Comparison of ENCODE assay signal across 21 mouse cellular contexts in genomic region chr11:53337684-53338083, GRCm38 (mm10). TPM values are rescaled to one million over a fixed set of nuclear protein-coding genes. Genes with fewer than 3 reads are reported as not detected.
DNase-seq lines count a peak whose midpoint lies in the region; ATAC-seq lines count a peak whose summit lies in the region.
"Had no signal": no experiment of that assay in that cellular context is flagged by ENCODE, and none has a peak within 500 bp of the region (broad histone marks: within the 10 kb centered on the region; RNA-seq: fewer than 3 reads in every experiment).

No protein-coding gene starts in this region.

- H3K36me3 ChIP-seq in midbrain, embryonic 11.5 days (ENCODE audit: control insufficient read depth, insufficient read depth, low read length): no peaks in the 10 kb centered on the region
- peaks cover 7% of the 10 kb centered on the region for H3K36me3 ChIP-seq in midbrain, embryonic 14.5 days (ENCODE audit: control insufficient read depth, insufficient read depth, low read length)
- H3K36me3 ChIP-seq in forebrain, embryonic 11.5 days (ENCODE audit: control insufficient read depth, insufficient read depth, low read length): no peaks in the 10 kb centered on the region

- no peak overlapping the region for H3K27ac ChIP-seq in midbrain, embryonic 11.5 days (ENCODE audit: low read depth, low read length)
- no peak overlapping the region for H3K27ac ChIP-seq in midbrain, embryonic 14.5 days (replicated peaks; ENCODE audit: low read depth, low read length)
- no peak overlapping the region for H3K27ac ChIP-seq in forebrain, embryonic 11.5 days (ENCODE audit: low read depth, low read length)
- H3K27ac ChIP-seq: embryonic facial prominence, embryonic 10.5 days; embryonic facial prominence, embryonic 12.5 days; forebrain, embryonic 12.5 days had no signal

- H3K4me2 ChIP-seq in midbrain, embryonic 11.5 days: no peak overlapping the region
- no peak overlapping the region for H3K4me2 ChIP-seq in midbrain, embryonic 14.5 days (ENCODE audit: low read length)
- no peak overlapping the region for H3K4me2 ChIP-seq in forebrain, embryonic 11.5 days (ENCODE audit: low read depth, low read length, severe bottlenecking)
- H3K4me2 ChIP-seq: embryonic facial prominence, embryonic 12.5 days; forebrain, embryonic 12.5 days had no signal

- H3K9ac ChIP-seq in midbrain, embryonic 11.5 days (ENCODE audit: low read length): no peak overlapping the region
- H3K9ac ChIP-seq in midbrain, embryonic 14.5 days (replicated peaks; ENCODE audit: low read length): no peak overlapping the region
- H3K9ac ChIP-seq in forebrain, embryonic 11.5 days (ENCODE audit: low read length): no peak overlapping the region
- H3K9ac ChIP-seq: embryonic facial prominence, embryonic 12.5 days; forebrain, embryonic 12.5 days had no signal

- no peak overlapping the region for H3K4me3 ChIP-seq in midbrain, embryonic 11.5 days (ENCODE audit: low read depth, low read length)
- no peak overlapping the region for H3K4me3 ChIP-seq in midbrain, embryonic 14.5 days (replicated peaks; ENCODE audit: low read depth, low read length)
- no peak overlapping the region for H3K4me3 ChIP-seq in forebrain, embryonic 11.5 days (ENCODE audit: low read depth, low read length)
- H3K4me3 ChIP-seq: embryonic facial prominence, embryonic 10.5 days; embryonic facial prominence, embryonic 12.5 days; forebrain, embryonic 12.5 days had no signal

- no peaks in the 10 kb centered on the region for H3K9me3 ChIP-seq in midbrain, embryonic 11.5 days (ENCODE audit: control insufficient read depth, low read length)
- H3K9me3 ChIP-seq in midbrain, embryonic 14.5 days (ENCODE audit: control insufficient read depth, low read length): no peaks in the 10 kb centered on the region
- H3K9me3 ChIP-seq in forebrain, embryonic 11.5 days (ENCODE audit: control insufficient read depth, low read length): no peaks in the 10 kb centered on the region
- H3K9me3 ChIP-seq: embryonic facial prominence, embryonic 10.5 days; embryonic facial prominence, embryonic 12.5 days; forebrain, embryonic 12.5 days; G1E had no signal

- WGBS in midbrain, embryonic 11.5 days: 68% methylated on average over 8 of the region's 8 CpGs
- 73% methylated on average over 8 of the region's 8 CpGs for WGBS in midbrain, embryonic 14.5 days
- WGBS in forebrain, embryonic 11.5 days: 66% methylated on average over 8 of the region's 8 CpGs

- DNase-seq in midbrain, embryonic 11.5 days (ENCODE audit: low spot score, missing footprints): peak; percentile 81
- DNase-seq in midbrain, embryonic 14.5 days: no peak
- peak; percentile 86 for DNase-seq in R1 (ENCODE audit: low read depth, low spot score)
- no peak for DNase-seq in forebrain, embryonic 11.5 days (ENCODE audit: low spot score)
- DNase-seq in urinary bladder, adult 18-20 months (ENCODE audit: low spot score in 2 of 2): no peak
- DNase-seq: adrenal gland, adult 8-10 months; adrenal gland, postnatal 14 days; adrenal gland, postnatal 36 days; cerebellum, adult 11-12 months; cerebellum, adult 2 months; cerebellum, adult 9-10 months; cerebellum, postnatal 10 days; cerebellum, postnatal 25 days had no signal

- ATAC-seq in midbrain, embryonic 11.5 days (ENCODE audit: low FRiP score): no peak
- no peak for ATAC-seq in midbrain, embryonic 14.5 days (ENCODE audit: low FRiP score, low TSS enrichment)
- no peak for ATAC-seq in forebrain, embryonic 11.5 days (replicated peaks; ENCODE audit: low FRiP score)
- ATAC-seq: activated CD4-positive, CD25-positive, alpha-beta regulatory T cell, adult 4 months; forebrain, embryonic 14.5 days; forebrain, embryonic 16.5 days; Patski had no signal

- no peaks in the 10 kb centered on the region for H3K27me3 ChIP-seq in midbrain, embryonic 11.5 days (ENCODE audit: control insufficient read depth, insufficient read depth, low read length)
- no peaks in the 10 kb centered on the region for H3K27me3 ChIP-seq in midbrain, embryonic 14.5 days (ENCODE audit: control insufficient read depth, insufficient read depth, low read length)
- H3K27me3 ChIP-seq in forebrain, embryonic 11.5 days (ENCODE audit: control insufficient read depth, insufficient read depth, low read length): no peaks in the 10 kb centered on the region
- H3K27me3 ChIP-seq: embryonic facial prominence, embryonic 12.5 days; forebrain, embryonic 12.5 days; Patski had no signal

- no peaks in the 10 kb centered on the region for H3K4me1 ChIP-seq in midbrain, embryonic 11.5 days (ENCODE audit: control insufficient read depth, insufficient read depth, low read length)
- H3K4me1 ChIP-seq in midbrain, embryonic 14.5 days (ENCODE audit: control insufficient read depth, insufficient read depth, low read length): no peaks in the 10 kb centered on the region
- H3K4me1 ChIP-seq in forebrain, embryonic 11.5 days (replicated peaks; ENCODE audit: control insufficient read depth, insufficient read depth, low read length): no peaks in the 10 kb centered on the region
- H3K4me1 ChIP-seq: embryonic facial prominence, embryonic 12.5 days; forebrain, embryonic 12.5 days had no signal

RNA-seq across cellular contexts. Expression of gene Aff4, which starts 12.9 kb away (rescaled TPM):
- 43.5 and 43.7 TPM in 2 replicates for polyA plus RNA-seq in midbrain, embryonic 11.5 days (2014; fragmentation: Nextera tagmentation; extraction: Ambion mirVana)
- polyA plus RNA-seq in midbrain, embryonic 14.5 days (2014; fragmentation: Nextera tagmentation; extraction: Ambion mirVana): 105 and 107 TPM in 2 replicates
- polyA plus RNA-seq in forebrain, embryonic 11.5 days (2014; fragmentation: Nextera tagmentation; extraction: Ambion mirVana): 46.0 and 49.3 TPM in 2 replicates

RNA-seq across cellular contexts. Expression of gene Zcchc10, which starts 13.2 kb away (rescaled TPM):
- polyA plus RNA-seq in midbrain, embryonic 11.5 days (2014; fragmentation: Nextera tagmentation; extraction: Ambion mirVana): 26.9 and 27.3 TPM in 2 replicates
- polyA plus RNA-seq in midbrain, embryonic 14.5 days (2014; fragmentation: Nextera tagmentation; extraction: Ambion mirVana): 15.1 and 20.3 TPM in 2 replicates
- polyA plus RNA-seq in forebrain, embryonic 11.5 days (2014; fragmentation: Nextera tagmentation; extraction: Ambion mirVana): 24.1 and 25.5 TPM in 2 replicates

RNA-seq across cellular contexts. Expression of gene Hspa4, which starts 37.4 kb away (rescaled TPM):
- 111 and 117 TPM in 2 replicates for polyA plus RNA-seq in midbrain, embryonic 11.5 days (2014; fragmentation: Nextera tagmentation; extraction: Ambion mirVana)
- 42.2 and 57.4 TPM in 2 replicates for polyA plus RNA-seq in midbrain, embryonic 14.5 days (2014; fragmentation: Nextera tagmentation; extraction: Ambion mirVana)
- 111 and 129 TPM in 2 replicates for polyA plus RNA-seq in forebrain, embryonic 11.5 days (2014; fragmentation: Nextera tagmentation; extraction: Ambion mirVana)

Comparison
In these comparisons a context has a peak if more than half of its experiments do, and no peak if none do; other contexts are left out.
1. DNase-seq: peak in midbrain, embryonic 11.5 days (single experiment) and R1 (single experiment); none in midbrain, embryonic 14.5 days (single experiment), forebrain, embryonic 11.5 days (single experiment) and urinary bladder, adult 18-20 months (0 of 2).